Comparison of ENCODE assay signal across 19 mouse cellular contexts in genomic region chr9:83646691-83647090, GRCm38 (mm10).
"Had no signal": no experiment of that assay in that cellular context is flagged by ENCODE, and none has a peak within 500 bp of the region (broad histone marks: within the 10 kb centered on the region; RNA-seq: fewer than 3 reads in every experiment).

No protein-coding gene starts in this region.

- H3K4me3 ChIP-seq: midbrain, embryonic 10.5 days; midbrain, embryonic 12.5 days; myocyte; neural tube, embryonic 13.5 days; neural tube, embryonic 15.5 days had no signal

- H3K36me3 ChIP-seq: midbrain, embryonic 10.5 days; midbrain, embryonic 12.5 days; neural tube, embryonic 13.5 days; neural tube, embryonic 15.5 days had no signal

- H3K4me2 ChIP-seq: lung, embryonic 14.5 days; midbrain, embryonic 12.5 days; neural tube, embryonic 13.5 days; neural tube, embryonic 15.5 days had no signal

- H3K9ac ChIP-seq: lung, embryonic 14.5 days; midbrain, embryonic 12.5 days; neural tube, embryonic 13.5 days; neural tube, embryonic 15.5 days had no signal

- ATAC-seq: midbrain, embryonic 16.5 days had no signal

- H3K27me3 ChIP-seq: midbrain, embryonic 12.5 days; neural tube, embryonic 13.5 days; neural tube, embryonic 15.5 days had no signal

- DNase-seq: lung, adult 18-20 months; lung, embryonic 14.5 days; lung, postnatal 10 days; lung, postnatal 4 days; midbrain, embryonic 14.5 days; retina, postnatal 1 day; right cerebral cortex, adult 18-20 months; right cerebral cortex, postnatal 25 days; right cerebral cortex, postnatal 4 days; spleen, adult 18-20 months; thymus, adult 2 months; thymus, postnatal 25 days; thymus, postnatal 4 days had no signal

- H3K27ac ChIP-seq: midbrain, embryonic 12.5 days; neural tube, embryonic 15.5 days had no signal

- H3K9me3 ChIP-seq: midbrain, embryonic 10.5 days; midbrain, embryonic 12.5 days; neural tube, embryonic 13.5 days; neural tube, embryonic 15.5 days had no signal
